ENCODE assay signal across 29 mouse cellular contexts in the genomic region with DNA sequence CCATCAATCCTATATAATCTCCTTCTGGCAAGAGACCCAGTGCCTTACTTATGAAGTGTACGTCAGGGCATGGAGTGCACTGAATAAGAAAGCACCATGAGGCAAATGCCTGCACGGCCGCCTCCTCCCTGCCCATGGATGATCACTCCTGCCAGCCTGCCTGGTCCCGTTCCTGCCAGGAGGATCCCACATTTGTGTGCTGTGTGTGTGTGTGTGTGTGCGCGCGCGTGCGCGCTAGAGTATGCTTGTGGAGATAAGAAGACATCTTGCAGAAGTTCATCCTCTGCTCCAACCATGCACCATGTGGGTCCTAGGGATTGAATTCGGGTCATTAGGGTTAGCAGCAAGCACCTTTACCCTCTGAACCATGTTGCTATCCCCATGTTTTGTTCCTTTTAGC.
"Had no signal": no experiment of that assay in that cellular context is flagged by ENCODE, and none has a peak within 500 bp of the region (broad histone marks: within the 10 kb centered on the region; RNA-seq: fewer than 3 reads in every experiment).

No protein-coding gene starts in this region.

- H3K27ac ChIP-seq: heart, embryonic 13.5 days; heart, embryonic 15.5 days; hindbrain, embryonic 10.5 days; hindbrain, embryonic 12.5 days; hindbrain, embryonic 13.5 days; hindbrain, embryonic 14.5 days; hindbrain, embryonic 15.5 days; hindbrain, postnatal 0 days; intestine, embryonic 15.5 days; kidney, embryonic 15.5 days; kidney, postnatal 0 days; layer of hippocampus, adult 2 months; left cerebral cortex, adult 2 months had no signal

- H3K36me3 ChIP-seq: heart, embryonic 13.5 days; heart, embryonic 15.5 days; hindbrain, embryonic 10.5 days; hindbrain, embryonic 12.5 days; hindbrain, embryonic 13.5 days; hindbrain, embryonic 15.5 days; intestine, embryonic 15.5 days; kidney, embryonic 15.5 days had no signal

- DNase-seq: heart, postnatal 10 days; heart, postnatal 14 days; heart, postnatal 4 days; kidney, adult 11 months; kidney, adult 18-20 months; kidney, adult 2 months; kidney, adult 8-10 months; kidney, adult 9 months; kidney, postnatal 10 days; kidney, postnatal 14 days; kidney, postnatal 25 days; kidney, postnatal 36 days; kidney, postnatal 4 days; layer of hippocampus, adult 9-11 months; layer of hippocampus, postnatal 36 days had no signal

- H3K9me3 ChIP-seq: heart, embryonic 13.5 days; heart, embryonic 15.5 days; hindbrain, embryonic 10.5 days; hindbrain, embryonic 12.5 days; hindbrain, embryonic 13.5 days; hindbrain, embryonic 15.5 days; intestine, embryonic 15.5 days; kidney, embryonic 15.5 days had no signal

- H3K4me3 ChIP-seq: heart, embryonic 12.5 days; heart, embryonic 13.5 days; heart, embryonic 15.5 days; hindbrain, embryonic 10.5 days; hindbrain, embryonic 12.5 days; hindbrain, embryonic 13.5 days; hindbrain, embryonic 15.5 days; intestine, embryonic 15.5 days; kidney, embryonic 15.5 days; layer of hippocampus, adult 2 months; left cerebral cortex, adult 2 months had no signal

- H3K4me1 ChIP-seq: heart, embryonic 12.5 days; heart, embryonic 13.5 days; heart, embryonic 15.5 days; hindbrain, embryonic 10.5 days; hindbrain, embryonic 12.5 days; hindbrain, embryonic 13.5 days; hindbrain, embryonic 15.5 days; intestine, embryonic 15.5 days; kidney, embryonic 15.5 days had no signal

- H3K27me3 ChIP-seq: heart, embryonic 12.5 days; heart, embryonic 13.5 days; heart, embryonic 15.5 days; hindbrain, embryonic 12.5 days; hindbrain, embryonic 13.5 days; hindbrain, embryonic 15.5 days; intestine, embryonic 15.5 days; kidney, embryonic 15.5 days had no signal
